Mouse (Mus musculus): ENCODE measurements around the gene Pik3ca. TPM values are rescaled to one million over a fixed set of nuclear protein-coding genes. Genes with fewer than 3 reads are reported as not detected.

Gene Pik3ca
- total RNA-seq, 1 experiment from 2014 or later = 67.9 TPM

Other genes with a start within 250 kb of the Pik3ca start
- 1.2 and 2.0 TPM in 2 replicates for gene Zmat3, start 31.7 kb upstream of the Pik3ca start, total RNA-seq (2017)
- gene Kcnmb3, start 94.6 kb downstream of the Pik3ca start, total RNA-seq (2017) = 0.37 and 0.58 TPM in 2 replicates
- gene Zfp639, start 112.6 kb downstream of the Pik3ca start, total RNA-seq (2017) = 52.8 and 83.5 TPM in 2 replicates
- 68.8 and 70.3 TPM in 2 replicates for gene Mfn1, start 131.8 kb downstream of the Pik3ca start, total RNA-seq (2017)
- 2.9 and 3.4 TPM in 2 replicates for gene Gnb4, start 218.9 kb downstream of the Pik3ca start, total RNA-seq (2017)

Measured in neutrophil, adult 5-6 weeks (primary cell).